Mouse (Mus musculus) kidney, adult 9 months (tissue): ENCODE data around the gene Aff1.

Experiments used
- DNase-seq: peaks from one replicate; pipeline ENCODE4 v3.0.0; 2022

Aff1 gene

DNA sequence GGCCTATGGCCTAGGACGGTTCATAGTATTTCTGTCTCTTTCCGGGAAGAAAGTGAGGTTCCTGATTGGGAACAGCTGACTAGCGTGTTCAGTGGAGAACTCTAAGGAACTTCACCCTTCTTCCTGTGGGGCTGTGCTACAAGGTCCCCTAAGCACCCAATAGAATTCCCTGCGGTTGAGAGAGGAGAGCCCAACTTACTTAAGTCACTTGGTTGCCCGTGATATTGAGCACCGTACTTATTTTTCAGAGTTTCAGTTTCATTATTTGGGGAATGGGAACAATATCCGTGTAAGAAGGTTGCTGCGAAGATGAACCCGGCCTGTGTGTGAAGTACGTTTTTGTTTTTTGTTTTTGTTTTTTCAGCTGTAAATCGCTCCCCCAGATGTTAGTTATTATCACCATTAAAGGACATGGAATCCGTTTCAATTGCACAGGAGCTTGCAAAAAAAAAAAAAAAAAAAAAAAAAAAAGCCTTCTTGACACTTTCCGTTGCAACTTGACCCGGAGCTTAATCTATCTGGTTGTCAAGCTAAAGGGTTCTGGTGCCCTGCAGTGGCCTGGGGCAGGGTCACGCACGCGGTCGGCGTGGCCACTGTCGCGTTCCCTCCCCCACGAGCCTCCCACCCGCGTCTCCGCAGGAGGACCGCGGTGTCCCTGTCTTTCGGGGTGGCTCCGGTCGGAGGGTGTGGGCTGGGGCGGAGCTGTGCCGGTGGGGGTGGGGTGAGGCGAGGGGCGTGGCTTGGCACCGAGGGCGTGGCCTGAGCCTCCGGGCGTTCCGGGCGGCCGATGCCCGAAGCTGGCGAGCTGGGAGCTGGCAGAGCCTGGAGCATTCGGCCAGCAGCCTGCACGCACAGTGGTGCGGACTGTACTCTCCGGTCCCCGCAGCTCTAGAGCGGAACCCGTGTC lies at the start of gene Aff1:
Aff1 (plus strand) TSS at position 751 of the 907 bp plus-strand sequence.
- peak; percentile 91 for DNase-seq

- DNase-seq: no peak
Measured at GRCm38 (mm10) chr5:103644167-103644566, 48.0 kb upstream of the Aff1 start.

GRCm38 (mm10) chr5:103647320-103647719 lies 44.9 kb upstream of the Aff1 start:
- no peak for DNase-seq

DNA sequence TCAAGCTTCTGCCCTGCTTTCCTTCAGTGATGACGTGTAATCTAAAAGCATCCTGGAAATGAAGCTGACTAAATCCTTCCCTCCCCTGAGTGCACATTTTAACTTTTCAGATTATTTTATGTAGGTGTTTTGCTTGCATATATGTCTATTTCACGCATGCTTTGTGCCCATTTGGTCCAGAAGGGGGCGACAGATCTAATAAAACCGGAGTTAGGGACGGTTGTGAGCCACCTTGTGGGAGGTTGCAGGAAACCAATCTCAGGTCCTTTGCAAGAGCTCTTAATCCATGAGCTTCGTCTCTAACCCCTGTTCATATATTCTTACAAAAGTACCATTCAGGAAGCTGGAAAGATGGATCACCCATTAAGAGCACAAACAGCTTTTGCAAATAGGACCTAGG lies 37.9 kb upstream of the Aff1 start:
- DNase-seq: peak; percentile 38

DNA sequence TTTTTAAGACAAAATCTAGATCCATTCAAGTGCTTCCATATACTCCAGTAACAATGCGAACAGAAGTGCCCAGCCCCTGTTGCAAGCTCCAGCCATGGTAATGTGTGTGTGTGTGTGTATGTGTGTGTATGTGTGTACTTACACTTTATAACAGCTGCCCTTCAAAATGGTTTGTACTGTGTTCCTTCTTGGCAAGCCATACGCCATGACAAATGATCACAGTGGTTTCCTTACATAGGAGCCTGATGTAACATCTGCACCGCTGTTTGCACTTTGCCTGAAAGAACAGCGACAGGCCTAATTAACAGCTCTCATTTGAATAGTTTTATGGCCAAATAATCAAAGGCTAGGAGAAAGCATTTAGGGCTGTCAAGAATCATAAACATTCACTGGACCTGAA lies 37.4 kb upstream of the Aff1 start:
- no peak for DNase-seq

GRCm38 (mm10) chr5:103655346-103656118 lies 36.6 kb upstream of the Aff1 start, which contains the start of gene 1700016H13Rik:
1700016H13Rik (minus strand) TSS chr5:103656010.
- DNase-seq: peak; percentile 70

DNA sequence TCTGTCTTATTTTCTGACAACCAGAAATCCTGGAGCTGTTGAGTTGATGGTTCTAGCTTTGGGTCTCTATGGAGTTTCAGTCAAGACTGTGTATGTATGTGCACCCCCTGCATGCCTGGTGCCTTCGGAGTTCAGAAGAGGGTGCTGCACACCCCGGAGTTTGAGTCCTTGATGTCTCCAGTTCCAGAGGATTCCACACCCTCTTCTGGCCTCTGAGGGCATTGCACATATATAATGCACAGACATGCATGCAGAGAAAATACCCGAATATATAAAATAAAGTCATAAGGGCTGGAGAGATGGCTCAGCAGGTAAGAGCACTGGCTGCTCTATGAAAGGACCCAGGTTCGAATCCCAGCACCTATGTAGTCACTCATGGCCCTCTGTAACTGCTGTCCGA lies 33.3 kb upstream of the Aff1 start:
- DNase-seq: no peak

GRCm38 (mm10) chr5:103659571-103659970 lies 32.6 kb upstream of the Aff1 start:
- DNase-seq: peak; percentile 61

DNA sequence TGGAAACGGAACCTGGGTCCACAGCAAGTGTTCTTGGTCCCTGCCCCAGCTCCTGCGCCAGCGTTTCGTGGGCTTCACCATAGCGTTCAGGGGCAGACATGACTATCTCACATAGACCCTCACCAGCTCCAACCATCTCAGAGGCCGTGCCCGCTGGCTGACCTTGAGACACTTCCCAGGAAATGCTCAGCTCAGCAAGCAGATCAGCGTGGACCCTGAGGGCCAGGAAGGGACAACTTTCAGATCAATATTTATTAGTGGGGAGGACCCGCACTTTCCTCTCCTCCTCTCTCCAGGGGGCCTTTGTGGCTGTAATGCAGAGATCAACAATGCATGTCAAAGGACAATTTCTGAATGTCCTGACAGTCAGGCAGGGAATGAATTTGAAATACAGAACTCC lies 27.2 kb upstream of the Aff1 start:
- DNase-seq: no peak

DNA sequence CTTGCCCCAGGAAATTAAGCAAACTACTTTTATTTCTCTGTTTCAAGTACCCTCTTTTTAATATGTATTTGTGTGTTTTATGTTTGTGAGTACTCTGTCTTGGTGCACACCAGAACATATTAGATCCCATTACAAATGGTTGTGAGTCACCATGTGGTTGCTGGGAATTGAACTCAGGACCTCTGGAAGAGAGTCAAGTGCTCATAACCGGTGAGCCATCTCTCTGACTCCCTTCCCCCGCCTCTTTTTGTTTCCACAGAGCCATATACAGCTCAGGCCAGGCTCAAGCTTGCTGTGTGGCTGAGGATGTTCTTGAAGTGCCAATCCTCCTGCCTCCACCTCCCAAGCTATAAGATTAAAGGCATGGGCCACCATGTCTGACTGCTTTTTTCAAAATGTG lies 26.3 kb upstream of the Aff1 start:
- no peak for DNase-seq

DNA sequence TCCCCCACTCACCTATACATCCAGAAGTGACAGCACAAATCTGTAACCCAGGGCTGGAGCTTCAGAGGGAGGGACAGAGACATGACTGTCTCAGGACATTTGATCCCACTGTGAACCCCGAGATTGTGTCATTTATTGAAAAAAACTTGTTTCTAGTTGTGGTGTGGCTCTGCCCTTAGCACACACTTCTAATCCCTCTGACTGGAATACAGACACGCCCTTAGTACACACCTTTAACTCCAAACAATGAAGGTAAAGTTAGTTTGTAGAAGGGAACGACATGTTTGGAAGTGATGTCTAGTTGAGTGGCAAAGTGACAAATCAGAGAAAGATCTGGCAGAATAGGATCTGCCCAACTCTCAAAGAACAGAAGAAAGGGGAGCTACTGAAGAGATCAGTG lies 20.3 kb upstream of the Aff1 start:
- no peak for DNase-seq

DNA sequence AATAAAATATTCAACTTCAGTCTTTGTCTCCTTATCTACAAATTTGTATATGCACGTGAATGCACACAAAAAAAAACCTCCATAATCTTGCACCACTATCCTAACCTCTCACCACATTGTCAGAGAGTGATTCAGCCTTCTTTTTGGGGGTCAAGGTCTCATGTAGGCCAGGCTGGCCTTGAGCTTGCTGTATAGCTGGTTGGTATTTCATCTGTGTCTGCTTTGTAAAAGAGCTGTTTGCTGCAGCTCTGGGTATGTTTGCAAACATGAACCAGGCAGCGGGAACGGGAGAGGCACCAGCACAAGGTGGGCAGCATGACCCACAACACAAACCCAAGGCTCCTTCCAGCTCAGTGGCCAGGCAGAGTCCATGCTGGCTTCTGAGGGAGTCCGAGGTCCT lies 18.6 kb upstream of the Aff1 start:
- DNase-seq: no peak

GRCm38 (mm10) chr5:103674482-103674881 lies 17.7 kb upstream of the Aff1 start:
- DNase-seq: no peak

GRCm38 (mm10) chr5:103676289-103676881 lies 15.8 kb upstream of the Aff1 start:
- DNase-seq: no peak

- DNase-seq: no peak
Measured at GRCm38 (mm10) chr5:103677894-103678293, 14.3 kb upstream of the Aff1 start.

DNA sequence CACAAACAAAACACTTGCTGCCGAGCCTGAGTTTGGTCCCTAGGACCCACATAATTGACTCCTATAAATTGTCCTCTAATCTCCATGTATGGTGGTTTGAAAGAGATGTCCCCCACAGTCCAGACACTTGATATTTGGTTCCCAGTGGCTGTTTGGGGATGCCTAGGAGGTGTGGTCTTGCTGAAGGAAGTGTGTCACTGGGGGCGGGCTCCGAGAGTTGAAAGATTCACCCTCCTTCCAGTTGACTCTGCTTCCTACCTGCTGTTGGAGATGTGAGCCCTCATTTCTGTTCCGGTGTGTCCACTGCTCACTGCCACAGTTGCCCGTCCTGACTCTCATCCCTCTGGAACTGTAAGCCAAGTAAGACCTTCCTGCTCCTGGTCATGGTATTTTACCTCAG lies 13.2 kb upstream of the Aff1 start:
- no peak for DNase-seq

- peak; percentile 89 for DNase-seq
Measured at GRCm38 (mm10) chr5:103680381-103680780, 11.8 kb upstream of the Aff1 start.

GRCm38 (mm10) chr5:103681824-103682223 lies 10.3 kb upstream of the Aff1 start:
- no peak for DNase-seq

- no peak for DNase-seq
Measured at GRCm38 (mm10) chr5:103689645-103690044, 2.5 kb upstream of the Aff1 start.

- DNase-seq: no peak
Measured at GRCm38 (mm10) chr5:103690190-103690589, 2.0 kb upstream of the Aff1 start.

DNA sequence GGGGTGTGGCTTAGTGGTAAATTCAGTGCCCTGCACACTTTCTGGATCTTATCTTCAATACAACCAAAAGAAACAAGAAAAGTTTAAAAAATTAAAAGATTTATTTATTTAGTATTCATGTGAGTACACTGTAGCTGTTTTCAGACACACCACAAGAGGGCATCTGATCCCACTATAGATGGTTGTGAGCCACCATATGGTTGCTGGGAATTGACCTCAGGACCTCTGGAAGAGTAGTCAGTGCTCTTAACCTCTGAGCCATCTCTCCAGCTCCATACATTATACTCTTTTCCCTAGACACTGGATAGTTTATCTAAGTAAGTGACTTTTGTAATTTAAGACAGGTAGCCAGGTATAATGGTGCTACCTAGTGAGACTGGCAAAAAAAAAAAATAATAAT lies 1.0 kb upstream of the Aff1 start:
- DNase-seq: no peak

- peak; percentile 53 for DNase-seq
Measured at GRCm38 (mm10) chr5:103692531-103693040, 412 bp downstream of the Aff1 start.

- DNase-seq: peak; percentile 58
Measured at GRCm38 (mm10) chr5:103693041-103693641, 967 bp downstream of the Aff1 start.
